Mouse (Mus musculus) thymus, postnatal 4 days (tissue): ENCODE results near the gene Ntng1.

Source experiments
- DNase-seq: peaks from one replicate; pipeline ENCODE4 v3.0.0; 2021

Ntng1 gene

DNA sequence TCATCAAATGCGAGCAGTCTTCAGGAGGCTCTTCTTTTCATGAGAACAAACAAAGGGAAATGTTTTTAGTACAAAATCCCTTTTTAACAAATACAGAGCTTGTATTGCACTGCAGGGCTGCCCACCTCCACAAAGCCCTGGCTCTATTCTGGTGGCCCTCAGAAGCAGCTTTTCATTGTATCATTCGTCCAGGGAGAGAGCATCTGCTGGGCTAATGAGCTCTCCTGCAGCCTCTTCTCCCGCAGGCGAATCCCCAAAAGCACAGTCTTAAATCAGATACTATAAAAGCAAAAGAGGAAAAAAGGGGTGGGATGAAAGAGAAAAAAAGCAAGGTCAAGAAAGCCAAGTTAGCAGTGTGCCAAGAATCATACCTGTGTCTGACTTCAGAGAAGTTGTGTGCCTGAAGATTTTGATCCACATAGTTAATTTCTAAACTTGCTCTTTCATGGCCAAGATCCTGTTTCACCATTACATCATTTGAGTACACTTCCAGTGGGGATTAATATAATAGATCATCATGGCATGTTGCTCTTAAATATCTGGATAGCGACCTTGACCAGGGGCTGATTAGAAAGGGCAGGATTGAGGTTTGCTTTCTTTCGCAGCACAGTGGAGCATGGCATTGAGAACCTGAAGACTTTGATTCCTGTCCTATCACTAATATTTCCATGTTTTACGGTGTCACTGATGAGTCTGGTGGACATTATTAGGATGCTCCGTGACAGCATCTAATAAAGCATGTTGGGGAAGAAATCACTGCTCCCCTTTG is 225.7 kb downstream of the Ntng1 start:
- DNase-seq, result no peak

DNA sequence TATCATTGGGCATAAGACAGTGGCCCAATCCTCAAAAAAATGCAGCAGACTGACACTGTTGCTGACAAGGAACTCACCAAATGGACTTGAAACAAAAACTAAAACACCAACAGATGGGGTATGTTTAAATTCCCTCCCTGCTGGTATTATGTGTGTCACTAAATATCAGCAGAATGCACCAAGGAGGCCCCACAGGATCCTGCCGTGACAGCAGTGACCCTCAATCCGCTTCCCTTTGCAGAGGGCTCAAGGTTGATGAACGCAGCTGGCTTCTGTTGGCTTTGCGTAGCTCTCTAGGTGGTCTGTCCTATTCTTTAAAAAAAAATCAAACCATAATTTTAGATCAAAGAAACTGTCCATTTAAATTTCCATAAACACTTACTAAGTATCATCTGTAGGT is 226.7 kb downstream of the Ntng1 start:
- no peak for DNase-seq

DNA sequence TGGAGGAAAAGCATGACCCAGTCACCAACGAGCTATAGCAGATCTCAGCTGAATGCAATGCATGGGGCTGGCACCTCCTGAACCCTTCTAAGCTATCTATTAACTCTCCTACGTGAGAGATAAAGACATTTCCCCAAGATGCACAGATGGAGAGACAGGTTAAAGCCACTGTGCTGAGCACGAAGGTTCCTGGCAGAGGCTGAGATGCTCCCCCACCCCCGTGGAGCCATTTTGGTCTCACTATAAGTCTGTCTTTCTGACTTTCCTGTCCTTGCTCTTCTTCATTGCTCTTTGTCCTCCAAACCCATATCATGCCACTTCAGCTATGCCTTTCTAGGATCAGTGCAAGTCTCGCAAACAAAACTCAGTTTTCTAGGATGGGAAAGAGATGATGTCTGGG is 229.6 kb downstream of the Ntng1 start:
- DNase-seq, result no peak

DNA sequence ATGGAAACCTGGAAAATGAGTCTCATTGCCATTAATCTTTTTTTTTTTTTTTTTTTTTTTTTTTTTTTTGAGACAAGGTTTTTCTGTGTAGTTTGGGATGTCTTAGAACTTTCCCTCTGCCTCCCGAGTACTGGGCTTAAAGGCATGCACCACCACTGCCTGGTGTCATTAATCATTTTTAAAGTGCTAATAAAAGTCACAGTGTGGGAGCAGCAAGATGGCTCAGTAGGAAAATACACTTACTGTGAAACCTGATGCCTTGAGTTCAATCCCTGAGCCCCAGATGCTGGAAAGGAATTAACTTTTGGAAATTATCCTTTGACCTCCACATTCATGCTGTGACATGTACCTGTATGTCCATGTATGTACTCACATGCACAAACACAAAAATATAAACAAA is 253.2 kb downstream of the Ntng1 start:
- no peak for DNase-seq

DNA sequence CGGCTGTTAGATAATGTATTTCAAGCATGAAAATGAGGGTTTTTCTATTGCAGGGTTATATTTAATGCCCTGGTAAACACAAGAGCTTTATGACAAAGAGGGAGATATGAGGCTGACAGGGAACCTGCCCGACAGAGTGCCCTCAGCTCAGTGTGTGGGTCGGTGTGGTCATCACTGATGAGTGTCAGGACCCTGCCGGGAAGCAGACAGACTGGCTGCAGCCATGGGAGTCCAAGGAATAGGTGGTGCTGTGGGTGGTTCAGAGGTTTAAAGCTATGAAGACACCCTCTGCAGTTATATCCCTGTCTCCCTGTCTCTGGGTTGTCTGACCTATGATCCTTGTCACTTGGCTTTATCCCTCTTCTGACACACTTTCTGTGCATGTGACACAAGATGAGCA is 258.1 kb downstream of the Ntng1 start:
- no peak for DNase-seq

DNA sequence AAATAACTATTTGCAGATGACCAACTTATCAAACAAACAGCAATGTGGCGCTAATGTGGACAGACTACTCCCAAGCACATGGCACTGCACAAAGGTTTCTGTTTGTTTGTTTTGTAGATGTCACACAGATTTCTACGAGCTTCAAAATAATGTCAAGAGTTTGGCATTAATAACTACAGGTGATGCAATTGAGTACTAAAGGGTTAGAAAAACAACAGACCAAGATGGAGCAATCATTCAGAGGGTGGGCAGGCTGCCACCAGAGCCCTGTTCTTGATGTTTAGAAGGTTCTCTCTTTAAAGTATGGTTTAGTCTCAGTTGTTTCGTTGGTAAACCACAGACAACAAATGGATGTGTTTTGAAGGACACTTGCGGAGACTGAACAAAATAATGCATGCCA is 264.8 kb downstream of the Ntng1 start:
- no peak for DNase-seq

DNA sequence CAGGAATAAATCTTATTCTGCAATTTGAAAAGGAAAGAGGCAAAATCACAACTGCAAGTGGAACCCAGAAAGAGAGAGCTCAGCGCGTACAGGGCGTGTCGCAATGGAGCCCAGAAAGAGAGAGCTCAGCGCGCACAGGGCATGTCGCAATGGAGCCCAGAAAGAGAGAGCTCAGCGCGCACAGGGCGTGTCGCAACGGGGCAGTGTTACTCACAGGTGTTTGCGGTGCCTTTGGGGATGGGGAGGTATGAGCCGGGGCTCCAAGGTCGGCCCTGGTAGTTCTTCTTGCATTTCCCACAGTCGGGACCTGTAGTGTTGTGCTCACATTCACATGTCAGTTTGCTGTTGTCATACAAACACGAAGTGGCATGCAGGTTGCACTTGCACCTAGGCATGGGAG is 271.8 kb downstream of the Ntng1 start:
- no peak for DNase-seq

DNA sequence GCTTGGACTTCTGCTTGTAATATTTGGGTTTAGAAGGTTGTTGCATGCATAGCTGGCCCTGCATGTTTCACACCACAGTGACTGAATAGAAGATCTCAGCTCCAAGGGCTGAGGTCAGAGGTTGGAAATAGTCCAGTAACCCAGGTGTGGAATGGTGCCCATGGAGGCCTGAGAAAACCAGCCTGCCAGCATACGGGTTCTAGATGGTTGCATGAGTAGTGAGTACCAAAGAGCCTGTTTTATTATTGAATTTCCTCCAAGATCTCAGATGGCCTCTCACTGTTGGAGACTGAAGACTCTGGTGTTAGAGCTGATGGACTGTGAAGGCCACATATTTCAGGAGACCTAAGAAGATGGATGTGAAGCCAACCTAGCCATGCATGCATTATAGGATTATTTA is 285.5 kb downstream of the Ntng1 start:
- no peak for DNase-seq

DNA sequence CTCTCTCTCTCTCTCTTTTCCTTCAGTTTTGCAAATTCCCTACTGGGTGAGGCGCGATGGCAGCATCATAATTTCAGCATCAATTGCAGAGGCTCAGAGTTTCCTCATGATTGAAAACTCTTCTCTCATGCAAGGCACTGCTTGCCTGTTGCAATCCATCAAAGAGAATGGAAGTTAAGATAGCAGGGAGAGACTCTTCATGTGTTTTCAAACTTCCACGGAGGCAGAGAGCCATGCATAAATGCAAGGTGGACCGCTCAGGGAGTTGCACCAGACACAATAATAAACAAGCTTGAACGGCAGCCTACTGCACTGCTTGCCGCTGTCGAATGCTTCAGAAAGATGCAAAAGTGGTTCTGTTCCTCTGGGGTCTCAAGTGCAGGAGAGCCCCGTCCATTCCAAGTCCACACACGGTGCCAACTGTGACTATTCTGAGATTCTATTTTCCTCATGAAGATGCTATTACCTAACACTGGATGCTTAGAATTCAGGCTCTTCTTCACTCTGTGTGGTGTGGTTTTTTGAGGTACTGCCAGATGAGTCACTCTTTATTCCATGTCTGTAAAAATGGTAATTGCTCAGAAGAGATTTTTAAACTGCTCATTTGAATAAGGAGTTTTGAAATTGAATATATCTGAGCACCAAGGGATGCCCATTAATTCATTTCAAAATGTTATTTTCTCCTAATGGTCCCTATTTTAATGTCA is 289.2 kb downstream of the Ntng1 start:
- DNase-seq, result no peak

DNA sequence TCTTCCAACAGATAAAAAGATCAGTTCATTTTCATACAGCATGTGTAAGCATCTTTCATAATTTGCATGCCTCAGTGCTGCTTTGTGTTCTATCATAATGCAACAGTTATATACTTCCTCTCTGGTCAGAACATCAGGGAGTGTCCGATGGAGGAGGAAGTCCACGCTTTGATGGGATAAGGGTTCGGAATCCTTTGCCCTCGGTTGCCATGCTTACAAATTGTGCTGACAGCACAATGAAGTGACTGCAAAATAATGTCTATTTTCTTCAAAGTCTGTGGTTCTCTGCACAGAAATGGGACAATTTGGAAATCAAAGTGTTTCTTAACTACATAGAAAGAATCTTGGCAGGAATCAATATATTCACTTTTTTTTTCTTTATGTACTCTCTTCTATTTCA is 297.2 kb downstream of the Ntng1 start:
- DNase-seq, result no peak

DNA sequence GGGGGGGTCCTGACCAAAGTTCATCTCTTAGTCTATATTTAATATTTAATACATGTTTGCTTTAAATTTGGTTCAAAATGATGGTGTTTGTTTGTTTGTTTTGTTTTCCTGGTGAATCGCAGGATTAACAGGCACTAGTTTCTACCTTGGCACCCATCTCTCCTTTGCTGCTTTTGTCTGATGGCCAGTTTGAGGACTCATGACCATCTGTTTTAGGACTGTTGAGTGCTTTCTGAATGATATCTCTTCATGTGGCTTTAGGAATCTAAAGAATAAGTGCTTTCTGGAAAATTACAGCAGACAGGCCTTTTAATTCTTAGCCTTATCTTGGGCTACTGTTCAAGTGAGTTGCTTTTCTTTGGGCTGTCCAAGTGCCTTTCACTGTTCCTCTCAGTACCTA is 318.0 kb downstream of the Ntng1 start:
- no peak for DNase-seq

DNA sequence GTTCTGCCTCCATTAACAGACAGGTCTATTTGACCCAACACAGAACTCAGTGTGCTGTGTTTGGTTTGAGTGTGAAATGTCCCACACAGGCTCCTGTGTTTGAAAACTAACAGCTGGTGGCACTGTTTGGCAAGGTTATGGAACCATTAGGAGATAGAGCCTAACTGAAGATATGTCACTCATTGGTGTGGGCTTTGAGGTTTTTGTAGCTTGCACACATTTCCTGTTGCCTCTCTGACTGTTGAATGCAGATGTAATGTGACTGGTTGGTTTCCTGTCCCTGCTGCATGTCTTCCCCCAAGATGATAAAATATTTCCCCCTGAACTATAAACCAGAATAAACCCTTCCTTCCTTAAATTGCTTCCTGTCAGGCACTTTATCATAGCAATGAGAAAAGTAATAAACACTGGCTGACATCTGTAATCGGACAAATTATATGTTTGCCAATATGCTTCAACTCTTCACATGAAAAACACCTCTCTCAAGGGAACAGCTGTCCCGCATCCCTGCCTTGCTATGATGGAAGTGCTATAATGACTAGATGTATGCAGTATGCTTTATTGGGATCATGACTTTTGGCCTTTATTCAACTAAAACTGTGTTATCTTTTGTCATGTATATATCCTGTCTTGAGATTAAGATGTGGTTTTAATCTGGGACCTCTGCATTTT is 320.9 kb downstream of the Ntng1 start:
- no peak for DNase-seq

DNA sequence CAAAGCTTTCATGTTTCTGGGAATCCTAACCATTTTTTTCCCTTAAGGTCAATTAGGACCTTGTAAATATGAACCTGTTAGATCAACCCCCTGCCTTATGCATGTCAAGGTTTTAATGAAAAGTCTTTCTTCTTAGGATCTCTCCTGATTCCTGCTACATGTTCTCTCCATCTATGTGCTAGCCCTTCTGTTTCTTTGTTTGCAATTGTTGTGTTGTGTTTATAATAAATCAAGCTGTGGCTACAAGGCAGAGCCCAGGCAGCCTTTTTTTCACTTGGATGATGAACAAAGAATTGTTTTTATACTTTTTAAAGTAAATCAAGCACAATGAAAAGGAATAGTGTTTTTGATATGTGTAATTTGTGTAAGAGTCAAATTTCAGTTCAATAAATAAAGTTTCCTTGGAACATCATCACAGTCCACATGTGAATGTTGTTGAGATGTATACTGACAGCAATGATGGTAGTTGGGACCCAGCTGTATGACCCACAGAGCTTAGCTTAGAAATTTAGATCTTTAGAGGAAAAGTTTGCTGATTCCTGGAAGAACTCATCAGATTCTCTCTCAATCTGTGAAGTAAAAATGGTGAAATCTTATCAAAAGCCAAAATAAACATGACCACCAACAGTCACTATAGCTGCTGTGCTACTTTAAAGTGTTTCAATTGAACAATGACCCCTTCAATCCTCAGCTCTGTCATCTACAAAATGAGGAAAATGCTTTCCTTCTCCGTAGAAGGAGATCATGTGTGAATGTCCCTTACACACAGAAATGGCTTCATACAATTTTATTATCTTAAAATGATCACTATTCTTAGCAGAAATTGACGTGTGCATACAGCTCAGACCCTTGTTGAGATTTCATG is 324.8 kb downstream of the Ntng1 start:
- DNase-seq, result no peak

DNA sequence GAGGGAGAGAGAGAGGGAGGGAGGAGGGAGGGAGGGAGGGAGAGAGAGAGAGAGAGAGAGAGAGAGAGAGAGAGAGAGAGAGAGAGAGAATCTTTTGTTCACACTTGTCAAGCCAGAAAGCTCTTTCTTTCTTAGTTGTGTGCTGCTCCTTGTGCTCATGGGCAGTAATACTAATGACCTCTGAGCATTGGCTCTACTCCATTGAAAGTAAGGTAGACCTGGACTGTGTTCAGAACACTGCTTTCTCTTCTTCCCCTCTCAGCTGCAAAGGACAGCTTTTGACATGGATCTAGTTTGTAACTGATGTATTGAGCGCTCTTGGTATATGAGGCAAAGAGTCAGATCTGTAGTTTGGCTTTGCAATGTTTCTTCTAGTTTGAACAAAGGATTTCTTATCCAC is 334.7 kb downstream of the Ntng1 start:
- DNase-seq, result no peak

DNA sequence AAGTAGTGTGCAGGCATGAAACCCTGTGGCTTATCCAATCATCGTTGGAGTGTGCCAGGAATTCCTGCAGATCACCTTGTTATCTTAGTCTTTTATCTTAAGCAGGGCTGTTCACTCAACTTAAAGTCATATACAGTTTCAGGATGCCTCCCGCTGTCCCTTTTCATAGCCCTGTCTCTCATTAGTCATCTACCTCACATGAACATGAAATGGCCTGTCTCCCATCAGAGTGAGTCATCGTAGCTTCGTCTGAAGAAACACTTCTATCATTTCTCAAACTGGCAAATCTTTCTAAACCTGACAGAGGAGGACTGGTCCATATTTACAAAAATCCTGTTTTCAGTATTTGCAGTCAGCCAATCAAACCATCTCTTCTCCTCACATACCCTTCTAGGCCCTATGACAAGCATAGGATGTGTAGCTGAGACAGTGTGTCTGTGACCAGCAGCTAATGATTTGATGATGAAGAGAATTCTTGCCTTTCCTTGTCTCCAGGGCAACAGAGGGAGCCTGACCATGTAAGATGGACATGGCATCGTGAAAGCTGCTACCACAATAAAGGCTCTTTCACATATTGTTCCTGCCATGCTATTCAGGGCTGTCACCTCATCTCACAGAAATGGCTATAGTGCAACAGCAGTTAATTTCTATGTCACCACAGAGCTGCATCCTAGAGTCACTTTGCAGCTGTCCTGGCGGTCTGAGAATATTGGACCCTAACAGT is 336.4 kb downstream of the Ntng1 start:
- DNase-seq, result no peak

DNA sequence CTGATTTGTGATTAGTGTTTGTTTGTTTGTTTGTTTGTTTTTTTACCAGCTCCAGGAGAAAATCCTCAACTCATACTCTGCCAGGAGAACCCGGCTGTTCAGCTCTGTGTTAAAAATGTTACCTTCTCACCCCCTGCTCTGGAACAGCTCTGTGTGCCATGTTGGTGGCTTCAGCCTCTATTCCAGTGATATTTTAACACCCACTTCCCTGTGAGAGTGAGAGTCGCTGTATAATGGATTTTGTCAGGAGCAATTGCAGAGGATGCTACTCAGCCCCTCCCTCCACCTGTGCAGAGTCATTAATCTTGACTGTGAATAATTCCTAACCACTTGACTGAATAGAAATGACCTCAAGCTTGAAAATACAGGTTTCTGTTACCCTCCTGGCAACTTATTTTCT is 339.7 kb downstream of the Ntng1 start:
- DNase-seq, result no peak

DNA sequence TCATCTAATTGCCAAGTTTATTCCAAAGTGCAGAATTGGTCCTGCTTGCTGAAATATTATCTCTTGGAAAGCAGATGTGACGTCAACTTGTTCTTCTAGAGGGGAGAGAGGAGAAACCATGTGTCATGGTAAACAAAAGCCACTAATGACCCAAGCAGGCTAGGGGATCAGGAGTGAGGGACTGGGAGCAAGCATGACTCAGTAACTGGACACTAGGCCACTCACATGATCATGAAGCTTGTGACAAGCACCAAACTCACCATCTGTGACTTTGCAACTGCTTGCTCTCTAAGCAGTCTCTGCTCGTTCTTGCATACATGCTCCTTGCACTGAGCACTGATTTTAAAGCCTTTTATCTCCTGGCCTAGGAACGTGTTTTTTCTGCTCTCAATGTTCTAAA is 340.2 kb downstream of the Ntng1 start:
- DNase-seq, result no peak

DNA sequence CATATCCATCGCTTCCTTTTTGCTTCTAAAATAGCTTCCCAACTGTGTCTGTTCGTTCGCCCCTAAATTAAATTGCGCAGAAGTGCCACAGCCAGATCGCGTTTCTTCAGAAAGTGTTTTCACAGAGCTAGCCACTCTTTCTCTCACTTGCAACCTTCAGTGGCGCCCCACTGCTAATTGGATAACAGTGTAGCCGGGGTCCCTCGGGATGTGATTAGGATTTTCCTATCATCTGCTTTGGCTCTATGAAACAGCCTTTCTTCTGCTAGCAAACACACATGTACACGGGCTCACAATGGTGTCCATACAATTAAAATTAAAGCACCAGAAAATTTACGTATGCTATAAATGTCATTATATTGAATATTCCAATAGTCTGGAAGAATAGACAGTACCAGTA is 346.5 kb downstream of the Ntng1 start:
- no peak for DNase-seq

DNA sequence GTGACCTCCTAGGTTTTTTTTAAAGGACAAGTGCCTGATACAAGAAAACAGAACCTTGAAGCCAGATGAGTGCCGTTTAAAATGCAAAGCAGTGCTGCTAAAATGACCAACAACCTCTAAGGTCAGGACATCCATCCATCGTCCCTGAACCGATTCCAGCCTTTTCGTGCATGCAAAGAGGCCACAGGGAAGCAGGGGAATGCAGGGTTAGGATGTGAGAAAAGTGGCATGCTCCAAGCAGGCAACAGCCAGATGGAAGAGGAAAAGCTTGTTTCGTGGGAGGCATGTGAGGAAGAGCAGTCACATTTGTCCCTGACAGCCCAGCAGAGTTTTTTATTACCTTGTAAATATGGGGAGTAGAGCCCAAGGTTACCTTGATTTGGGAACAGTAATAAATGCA is 360.6 kb downstream of the Ntng1 start:
- DNase-seq, result no peak

DNA sequence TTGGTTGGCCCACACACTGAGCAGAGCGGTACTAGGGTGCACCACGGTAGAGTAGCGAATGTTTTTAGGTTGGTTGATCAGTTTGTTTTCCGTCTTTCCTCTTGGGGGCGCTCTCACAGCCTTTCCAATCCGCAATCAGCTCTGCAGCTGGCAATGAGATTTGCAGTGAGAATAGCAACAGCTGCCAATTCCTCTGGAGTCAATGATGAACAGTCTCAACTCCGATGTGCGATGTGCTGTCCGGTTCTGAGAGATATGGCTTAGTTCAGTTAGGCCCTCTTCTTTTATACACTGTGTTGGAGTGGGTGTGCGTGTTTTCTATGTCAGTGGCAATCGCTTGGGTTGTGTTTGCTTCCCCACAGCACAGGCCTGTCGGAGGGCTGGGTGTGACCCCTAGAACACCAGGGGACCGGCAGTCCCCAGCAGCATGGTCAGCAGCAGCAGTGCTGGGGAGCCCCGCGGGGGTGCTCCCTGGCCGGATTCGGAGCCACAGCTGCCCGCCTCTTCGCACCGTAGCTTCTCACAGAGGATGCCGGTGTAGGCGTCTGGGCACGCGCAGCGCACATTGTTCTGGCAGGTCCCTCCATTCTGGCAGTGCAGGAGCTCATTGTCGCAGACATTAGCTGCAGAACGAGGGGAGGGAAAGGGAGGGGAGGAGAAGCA is 361.4 kb downstream of the Ntng1 start:
- peak; percentile 10 for DNase-seq

DNA sequence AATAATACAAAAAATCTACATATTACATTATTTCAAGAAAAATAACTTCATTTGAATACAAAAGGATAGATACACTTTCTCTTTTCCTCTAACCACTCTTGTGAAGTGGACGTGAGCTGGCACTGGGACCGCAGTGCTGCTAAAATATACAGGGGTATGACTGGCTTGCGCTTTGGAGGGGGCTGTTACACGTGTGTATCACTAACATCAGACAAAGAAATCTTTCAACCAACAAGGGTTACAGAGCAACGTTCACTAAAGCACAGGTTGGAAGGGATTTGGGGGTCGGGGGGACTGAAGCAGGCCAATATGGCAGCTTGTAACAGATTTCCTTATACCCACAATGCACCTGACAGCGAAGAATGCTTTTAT is 361.9 kb downstream of the Ntng1 start:
- no peak for DNase-seq

DNA sequence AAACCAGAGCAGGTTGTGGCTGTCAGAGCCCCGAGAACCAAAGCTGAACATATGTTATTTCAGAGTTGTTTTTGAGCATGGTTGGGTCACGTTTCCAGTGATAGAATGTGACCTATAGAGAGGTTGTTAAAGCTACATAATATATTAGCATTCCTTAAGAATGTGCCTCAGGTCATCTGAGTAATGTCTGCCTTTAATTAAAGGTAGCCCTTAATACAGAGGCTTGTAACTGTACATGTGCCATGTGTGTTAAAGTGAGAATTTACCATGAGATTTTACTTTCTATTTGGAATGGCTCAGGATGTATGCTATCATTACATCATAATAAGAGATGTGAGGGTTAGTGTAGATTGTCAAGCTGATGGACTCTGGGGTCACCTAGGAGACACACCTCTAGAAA is 368.6 kb downstream of the Ntng1 start:
- DNase-seq, result no peak
